Mouse (Mus musculus) myocyte (in vitro differentiated cells): ENCODE data around the gene C1qtnf12.

Experiments
- POLR2A ChIP-seq: IDR thresholded peaks from one replicate; pipeline ENCODE4 v1.6.1; 2011; ENCODE audit warnings: low read depth, mild to moderate bottlenecking, control low read depth, moderate library complexity; ENCODE audit not compliant: insufficient read length
- REST ChIP-seq: IDR thresholded peaks from one replicate; pipeline ENCODE4 v1.6.1; 2011; ENCODE audit warnings: mild to moderate bottlenecking, control low read depth, moderate library complexity; ENCODE audit not compliant: insufficient read depth, insufficient read length

- no peak for TF ChIP-seq POLR2A
- TF ChIP-seq REST: no peak
Observed at GRCm38 (mm10) chr4:155972651-155973050, 10.5 kb downstream of the C1qtnf12 start.
